Comparison of ENCODE assay signal across 21 mouse cellular contexts in the genomic region with DNA sequence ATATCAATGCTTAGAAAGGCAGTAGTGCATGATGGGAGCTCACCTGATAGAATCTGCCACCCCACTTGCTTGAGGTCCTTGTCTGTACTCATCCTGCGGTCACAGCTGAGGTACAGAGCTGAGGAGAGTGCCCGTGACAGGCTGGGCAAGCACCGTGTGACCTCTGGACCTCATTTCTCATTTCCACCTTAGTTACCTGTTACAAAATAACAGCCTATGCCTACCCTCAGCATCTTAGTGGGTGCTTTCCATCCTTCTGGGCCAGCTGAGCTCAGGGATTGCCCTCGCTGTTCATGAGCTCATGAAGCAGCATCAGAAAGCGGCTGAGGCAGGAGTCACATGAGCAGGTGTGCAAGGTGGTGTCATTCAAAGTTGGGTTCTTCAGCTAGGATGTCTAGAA.
DNase-seq lines count a peak whose midpoint lies in the region; ATAC-seq and TF ChIP-seq lines count a peak whose summit lies in the region.
"Had no signal": no experiment of that assay in that cellular context is flagged by ENCODE, and none has a peak within 500 bp of the region (broad histone marks: within the 10 kb centered on the region; RNA-seq: fewer than 3 reads in every experiment).

No protein-coding gene starts in this region.

- no peak for ATAC-seq in kidney, embryonic 16.5 days (ENCODE audit: low FRiP score, low TSS enrichment)
- ATAC-seq in midbrain, embryonic 15.5 days (replicated peaks) = no peak
- ATAC-seq: CD4-positive, CD25-positive, alpha-beta regulatory T cell, adult 4 months; forebrain, embryonic 16.5 days had no signal

- H3K27me3 ChIP-seq in kidney, adult 2 months (replicated peaks; ENCODE audit: control insufficient read depth, insufficient read depth, low read length) = no peaks in the 10 kb centered on the region
- no peaks in the 10 kb centered on the region for H3K27me3 ChIP-seq in kidney, embryonic 16.5 days (ENCODE audit: insufficient read depth, low read length)
- no peaks in the 10 kb centered on the region for H3K27me3 ChIP-seq in small intestine, adult 2 months (ENCODE audit: control insufficient read depth, insufficient read depth, low read length)
- H3K27me3 ChIP-seq in midbrain, embryonic 15.5 days (replicated peaks) = no peaks in the 10 kb centered on the region
- H3K27me3 ChIP-seq: heart, embryonic 15.5 days had no signal

- H3K9ac ChIP-seq in kidney, embryonic 16.5 days (replicated peaks; ENCODE audit: low read length) = no peak overlapping the region
- no peak overlapping the region for H3K9ac ChIP-seq in midbrain, embryonic 15.5 days
- H3K9ac ChIP-seq: embryonic facial prominence, embryonic 13.5 days; forebrain, embryonic 12.5 days; heart, embryonic 15.5 days; hindbrain, embryonic 13.5 days had no signal

- no peaks in the 10 kb centered on the region for H3K9me3 ChIP-seq in kidney, embryonic 16.5 days (ENCODE audit: low read length)
- no peaks in the 10 kb centered on the region for H3K9me3 ChIP-seq in midbrain, embryonic 15.5 days
- H3K9me3 ChIP-seq: embryonic facial prominence, embryonic 13.5 days; forebrain, embryonic 12.5 days; heart, embryonic 10.5 days; heart, embryonic 15.5 days; hindbrain, embryonic 13.5 days had no signal

- DNase-seq in gastrocnemius, adult 2 months = no peak
- DNase-seq in gastrocnemius, postnatal 10 days = no peak
- peak; percentile 77 for DNase-seq in kidney, adult 2 months
- DNase-seq in kidney, postnatal 4 days = no peak
- DNase-seq: adrenal gland, postnatal 10 days; B cell, adult 2 months; cerebellum, adult 11-12 months; cerebellum, adult 9-11 months; cerebellum, postnatal 36 days; gastrocnemius, postnatal 36 days; heart, postnatal 14 days had no signal

- intact Hi-C loops in gastrocnemius, adult 2 months (cut with DNase I) = no loop called here

- no peak for TF ChIP-seq CTCF in gastrocnemius, adult 2 months (IDR thresholded peaks at IDR 0.05)
- TF ChIP-seq CTCF in kidney, adult 2 months (conservative IDR thresholded peaks at IDR 0.05; ENCODE audit: insufficient read depth, insufficient read length, low read depth, low read length) = no peak
- TF ChIP-seq CTCF in small intestine, adult 2 months (IDR thresholded peaks at IDR 0.05; ENCODE audit: extremely low read depth, insufficient read length, insufficient replicate concordance, low read depth, low read length) = no peak

- 65% methylated on average over 5 of the region's 5 CpGs for WGBS in kidney, adult 2 months
- 84% methylated on average over 5 of the region's 5 CpGs for WGBS in kidney, embryonic 16.5 days
- 64% methylated on average over 5 of the region's 5 CpGs for WGBS in small intestine, adult 2 months
- 92% methylated on average over 5 of the region's 5 CpGs for WGBS in midbrain, embryonic 15.5 days

- no peaks in the 10 kb centered on the region for H3K36me3 ChIP-seq in kidney, adult 2 months (ENCODE audit: control insufficient read depth, insufficient read depth, low read length)
- no peaks in the 10 kb centered on the region for H3K36me3 ChIP-seq in kidney, embryonic 16.5 days (ENCODE audit: insufficient read depth, low read length)
- H3K36me3 ChIP-seq in small intestine, adult 2 months (ENCODE audit: control insufficient read depth, insufficient read depth, low read length) = no peaks in the 10 kb centered on the region
- H3K36me3 ChIP-seq in midbrain, embryonic 15.5 days (replicated peaks) = 0 out of 2 replicates have a peak, but pooled peaks cover 6% of the 10 kb centered on the region
- H3K36me3 ChIP-seq: embryonic facial prominence, embryonic 13.5 days; forebrain, embryonic 12.5 days; heart, embryonic 15.5 days had no signal

- H3K4me1 ChIP-seq in kidney, adult 2 months (ENCODE audit: control insufficient read depth, insufficient read depth, low read length) = peaks cover 25% of the 10 kb centered on the region
- H3K4me1 ChIP-seq in kidney, embryonic 16.5 days (ENCODE audit: insufficient read depth, low read length) = peaks cover 34% of the 10 kb centered on the region
- peaks cover 20% of the 10 kb centered on the region for H3K4me1 ChIP-seq in small intestine, adult 2 months (ENCODE audit: control insufficient read depth, insufficient read depth, insufficient read length, low read length)
- peaks cover 20% of the 10 kb centered on the region for H3K4me1 ChIP-seq in midbrain, embryonic 15.5 days

- TF ChIP-seq POLR2A in kidney, adult 2 months (IDR thresholded peaks at IDR 0.05; ENCODE audit: low read depth, low read length) = no peak
- TF ChIP-seq POLR2A in small intestine, adult 2 months (IDR thresholded peaks at IDR 0.05; ENCODE audit: low read depth, low read length) = no peak

- H3K4me2 ChIP-seq in kidney, embryonic 16.5 days (replicated peaks; ENCODE audit: low read depth, low read length) = no peak overlapping the region
- no peak overlapping the region for H3K4me2 ChIP-seq in midbrain, embryonic 15.5 days
- H3K4me2 ChIP-seq: embryonic facial prominence, embryonic 13.5 days; forebrain, embryonic 12.5 days; heart, embryonic 15.5 days; hindbrain, embryonic 13.5 days had no signal

- peak overlapping the region; percentile 94 for H3K27ac ChIP-seq in gastrocnemius, adult 2 months
- H3K27ac ChIP-seq in kidney, adult 2 months (ENCODE audit: insufficient read depth, low read depth, low read length) = no peak overlapping the region
- H3K27ac ChIP-seq in kidney, embryonic 16.5 days (ENCODE audit: low read length) = 0 out of 2 replicates have a peak overlapping the region, but pooled peaks have one; percentile 5
- H3K27ac ChIP-seq in small intestine, adult 2 months (ENCODE audit: insufficient read depth, low read depth, low read length) = peak overlapping the region; percentile 16; the same call in 1 of the 2 replicates
- no peak overlapping the region for H3K27ac ChIP-seq in midbrain, embryonic 15.5 days
- H3K27ac ChIP-seq: embryonic facial prominence, embryonic 13.5 days; forebrain, embryonic 12.5 days; heart, embryonic 15.5 days; hindbrain, embryonic 13.5 days had no signal

- peak overlapping the region; percentile 76; the same call in 1 of the 2 replicates for H3K4me3 ChIP-seq in gastrocnemius, adult 2 months
- H3K4me3 ChIP-seq in kidney, adult 2 months (ENCODE audit: insufficient read depth, low read depth, low read length) = no peak overlapping the region
- H3K4me3 ChIP-seq in kidney, embryonic 16.5 days (ENCODE audit: low read length) = no peak overlapping the region
- no peak overlapping the region for H3K4me3 ChIP-seq in small intestine, adult 2 months (ENCODE audit: low read depth, low read length)
- H3K4me3 ChIP-seq in midbrain, embryonic 15.5 days = no peak overlapping the region
- H3K4me3 ChIP-seq: embryonic facial prominence, embryonic 13.5 days; forebrain, embryonic 12.5 days; heart, embryonic 10.5 days; heart, embryonic 15.5 days; hindbrain, embryonic 13.5 days had no signal

Comparison
In these comparisons a context has a peak if more than half of its experiments do, and no peak if none do; other contexts are left out.
1. H3K27ac ChIP-seq: peak in gastrocnemius, adult 2 months (single experiment), kidney, embryonic 16.5 days (single experiment) and small intestine, adult 2 months (single experiment); none in kidney, adult 2 months (single experiment) and midbrain, embryonic 15.5 days (single experiment).